Mouse (Mus musculus) heart, embryonic 10.5 days (tissue): Measurements from ENCODE around the gene Tdgf1. TPM values are rescaled to one million over a fixed set of nuclear protein-coding genes. Genes with fewer than 3 reads are reported as not detected.

Source experiments
- DNase-seq: peaks from one replicate; pipeline ENCODE4 v3.0.0-alpha.2; 2017; ENCODE audit warnings: low spot score
- H3K27ac ChIP-seq: fragments of 300-500 bp; sonication (generic); 2 replicates; pipeline ENCODE4 v1.5.1; 2016; ENCODE audit warnings: mild to moderate bottlenecking
- H3K27me3 ChIP-seq: fragments of 300-500 bp; sonication (generic); 2 replicates; pipeline ENCODE4 v1.6.1; 2016; ENCODE audit warnings: mild to moderate bottlenecking; ENCODE audit not compliant: poor library complexity, insufficient read depth, severe bottlenecking
- H3K36me3 ChIP-seq: fragments of 300-500 bp; sonication (generic); 2 replicates; pipeline ENCODE4 v1.6.1; 2016; ENCODE audit warnings: mild to moderate bottlenecking, moderate library complexity
- H3K4me1 ChIP-seq: fragments of 300-500 bp; sonication (generic); 2 replicates; pipeline ENCODE4 v1.6.1; 2016; ENCODE audit warnings: mild to moderate bottlenecking
- H3K4me3 ChIP-seq: fragments of 300-500 bp; sonication (generic); 2 replicates; pipeline ENCODE4 v1.5.1; 2016; ENCODE audit warnings: mild to moderate bottlenecking, moderate library complexity
- H3K9me3 ChIP-seq: fragments of 300-500 bp; sonication (generic); 2 replicates; pipeline ENCODE4 v1.6.1; 2016; ENCODE audit warnings: mild to moderate bottlenecking, moderate library complexity
- WGBS: fragments of 180-500 bp; shearing (Covaris S2); methylation state at CpG from one replicate; pipeline ENCODE4 v1.1.7; 2016; 5-methylcytosine and 5-hydroxymethylcytosine counted together
- polyA plus RNA-seq: library from polyadenylated mRNA; unstranded; fragments of >200 nt; fragmentation: Nextera tagmentation; extraction: Ambion mirVana; gene quantifications from 2 replicates; pipeline ENCODE4 v1.2.1, GENCODE M21; 2016

Tdgf1 gene
- polyA plus RNA-seq, 1 experiment from 2014 or later: 1.3 TPM

DNA sequence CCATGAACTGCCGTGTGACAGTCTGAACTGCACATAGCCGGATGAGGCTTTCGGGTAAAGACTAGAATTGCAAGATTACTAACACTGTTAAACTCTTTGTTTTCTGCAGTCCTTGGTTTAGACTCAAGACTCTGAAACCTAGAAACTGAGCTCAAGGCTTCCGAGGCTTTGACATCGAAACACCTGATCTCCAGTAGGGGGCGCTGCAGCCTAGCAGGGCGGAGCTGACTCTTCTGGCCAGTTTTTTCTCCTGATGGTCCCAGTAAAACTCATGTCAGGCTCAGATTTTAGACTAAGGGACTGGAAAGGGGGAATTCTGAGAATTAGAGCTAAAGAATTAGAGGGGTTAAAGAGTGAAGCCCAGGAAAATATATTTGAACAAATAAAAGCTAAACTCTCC is 23.2 kb downstream of the Tdgf1 start:
- Histone ChIP-seq H3K36me3 (no peaks in the 10 kb centered on the region), H3K27me3 (no peaks in the 10 kb centered on the region), H3K27ac (no peak overlapping the region), H3K9me3 (no peaks in the 10 kb centered on the region), H3K4me3 (no peak overlapping the region), H3K4me1 (peaks cover 5% of the 10 kb centered on the region)
- DNase-seq: peak; percentile 84
- WGBS: 13% methylated on average over 7 of the region's 7 CpGs

GRCm38 (mm10) chr9:110920665-110921419 is 25.1 kb downstream of the Tdgf1 start:
- WGBS: 69% methylated on average over 15 of the region's 15 CpGs
- DNase-seq: no peak

GRCm38 (mm10) chr9:110916786-110917185 is 29.2 kb downstream of the Tdgf1 start, which contains the start of gene Fam240a:
Gene Fam240a (minus strand): TSS chr9:110916861.
- Histone ChIP-seq H3K4me3 (no peak within 1 kb of the TSS), H3K27me3 (0 out of 2 replicates have a peak, but pooled peaks cover 3% of the 10 kb centered on the region), H3K9me3 (no peaks in the 10 kb centered on the region), H3K4me1 (0 out of 2 replicates have a peak, but pooled peaks cover 3% of the 10 kb centered on the region), H3K36me3 (no peaks in the 10 kb centered on the region), H3K27ac (no peak within 1 kb of the TSS)
- DNase-seq: no peak
- 77% methylated on average over 7 of the region's 7 CpGs for WGBS

More at GRCm38 (mm10) chr9:110920665-110921419, 25.1 kb downstream of the Tdgf1 start:
- Histone ChIP-seq H3K4me3 (no peak overlapping the region), H3K4me1 (no peaks in the 10 kb centered on the region), H3K27me3 (no peaks in the 10 kb centered on the region), H3K36me3 (no peaks in the 10 kb centered on the region), H3K27ac (no peak overlapping the region), H3K9me3 (no peaks in the 10 kb centered on the region)

- H3K36me3 ChIP-seq: no peaks in the 10 kb centered on the region
- 0 out of 2 replicates have a peak, but pooled peaks cover 3% of the 10 kb centered on the region for H3K27me3 ChIP-seq
- WGBS: 56% methylated on average over 8 of the region's 8 CpGs
- H3K27ac ChIP-seq: no peak overlapping the region
- H3K4me3 ChIP-seq: no peak overlapping the region
- no peaks in the 10 kb centered on the region for H3K9me3 ChIP-seq
- H3K4me1 ChIP-seq: 0 out of 2 replicates have a peak, but pooled peaks cover 3% of the 10 kb centered on the region
- DNase-seq: no peak
Observed at GRCm38 (mm10) chr9:110915466-110915865, 30.5 kb downstream of the Tdgf1 start.

GRCm38 (mm10) chr9:110914631-110915236 is 31.2 kb downstream of the Tdgf1 start:
- H3K4me3 ChIP-seq: 0 out of 2 replicates have a peak overlapping the region, but pooled peaks have one; percentile 5
- no peak overlapping the region for H3K27ac ChIP-seq
- H3K27me3 ChIP-seq: peaks cover 8% of the 10 kb centered on the region; the same call in 1 of the 2 replicates
- H3K9me3 ChIP-seq: no peaks in the 10 kb centered on the region
- WGBS: 44% methylated on average over 21 of the region's 21 CpGs
- 0 out of 2 replicates have a peak, but pooled peaks cover 3% of the 10 kb centered on the region for H3K4me1 ChIP-seq
- no peak for DNase-seq
- H3K36me3 ChIP-seq: no peaks in the 10 kb centered on the region

DNA sequence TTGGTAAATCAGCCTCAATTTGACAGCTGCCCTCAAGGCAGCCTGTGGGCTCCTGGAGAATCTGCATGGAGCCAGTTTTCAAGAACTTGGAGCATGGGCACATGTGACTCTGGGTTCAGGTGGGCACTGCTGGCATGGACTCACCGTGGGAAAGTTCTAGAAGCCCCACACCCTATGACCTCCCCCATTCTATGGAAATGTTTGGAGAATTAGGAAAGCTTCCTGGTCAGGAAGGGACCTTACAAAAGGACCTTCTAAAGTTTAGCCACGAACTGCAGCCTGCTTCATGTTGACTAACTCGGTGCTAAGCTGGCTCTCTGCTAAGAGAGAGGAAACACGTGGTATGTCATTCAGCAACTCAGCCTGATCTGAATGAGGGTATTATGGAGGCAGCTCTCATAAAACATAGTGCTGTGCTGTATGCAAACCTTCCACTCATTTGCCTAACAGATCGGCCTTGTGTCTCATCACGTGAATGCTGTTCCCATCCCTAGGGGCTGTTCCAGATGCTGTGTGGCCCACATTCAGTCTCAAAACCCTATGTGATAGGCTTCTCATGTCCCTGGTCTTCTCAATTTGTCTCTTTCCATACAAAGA is 36.5 kb downstream of the Tdgf1 start:
- H3K4me3 ChIP-seq: no peak overlapping the region
- no peaks in the 10 kb centered on the region for H3K36me3 ChIP-seq
- no peak overlapping the region for H3K27ac ChIP-seq
- H3K27me3 ChIP-seq: peaks cover 14% of the 10 kb centered on the region; the same call in 1 of the 2 replicates
- 80% methylated on average over 6 of the region's 6 CpGs for whole genome bisulfite sequencing
- no peaks in the 10 kb centered on the region for H3K9me3 ChIP-seq
- no peaks in the 10 kb centered on the region for H3K4me1 ChIP-seq
- DNase-seq: no peak

DNA sequence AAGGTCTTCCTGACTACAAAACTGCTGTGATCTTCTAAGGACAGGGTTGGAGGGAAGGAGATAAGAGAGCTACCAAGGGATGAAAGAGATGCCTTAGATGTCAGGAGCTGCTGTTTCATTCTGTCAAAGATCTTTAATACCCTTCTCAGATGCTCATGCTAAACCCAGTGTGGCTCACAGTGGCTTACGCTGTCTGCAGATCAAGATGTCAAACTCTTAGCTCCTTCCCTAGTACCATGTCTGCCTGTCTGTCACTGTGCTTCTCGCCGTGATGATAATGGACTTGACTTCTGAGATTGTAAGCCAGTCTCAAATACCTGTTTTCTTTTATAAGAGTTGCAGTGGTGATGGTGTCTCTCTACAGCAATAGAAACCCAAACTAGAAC is 37.3 kb downstream of the Tdgf1 start:
- H3K4me3 ChIP-seq: no peak overlapping the region
- no peaks in the 10 kb centered on the region for H3K9me3 ChIP-seq
- 78% methylated on average over 3 of the region's 3 CpGs for WGBS
- H3K27ac ChIP-seq: no peak overlapping the region
- no peak for DNase-seq
- no peaks in the 10 kb centered on the region for H3K36me3 ChIP-seq
- peaks cover 14% of the 10 kb centered on the region; the same call in 1 of the 2 replicates for H3K27me3 ChIP-seq
- no peaks in the 10 kb centered on the region for H3K4me1 ChIP-seq

DNA sequence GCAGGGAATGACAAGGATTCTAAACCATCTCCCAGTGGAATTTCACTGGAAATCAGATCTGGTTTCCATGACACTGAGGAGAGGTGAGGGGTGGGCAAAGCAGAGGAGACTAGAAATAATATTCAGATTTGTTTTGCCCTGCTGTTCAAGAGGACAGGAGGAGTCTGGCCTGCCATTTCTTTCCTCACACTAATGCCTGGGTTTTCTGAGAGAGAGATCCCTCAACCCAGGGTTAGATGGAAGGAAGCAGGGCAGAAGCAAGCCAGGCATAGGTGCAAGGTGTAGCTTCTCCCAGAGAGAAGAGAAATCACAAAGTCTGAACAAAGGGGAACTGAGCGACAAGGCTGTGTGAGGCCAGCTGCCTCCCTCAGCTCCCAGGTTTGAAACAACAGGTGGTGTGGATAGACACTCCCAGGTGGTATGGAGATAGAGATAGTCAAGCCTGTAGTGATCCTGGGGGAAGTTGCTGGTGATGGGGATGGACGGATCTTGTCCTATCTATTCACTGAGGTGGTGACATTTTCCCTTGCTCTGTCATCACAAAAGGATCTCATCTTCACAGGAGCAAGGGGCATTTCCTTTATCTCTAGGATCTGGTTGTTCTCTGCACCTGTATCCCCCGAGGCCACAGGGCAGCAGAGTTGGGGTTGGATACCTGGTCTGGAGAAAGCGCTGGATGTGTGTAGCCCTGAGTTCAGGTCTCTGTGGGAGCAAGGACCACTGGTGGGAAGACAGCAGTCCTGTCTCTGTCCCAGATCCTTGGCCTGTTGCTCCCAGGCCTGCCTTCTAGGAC is 37.9 kb downstream of the Tdgf1 start:
- H3K27ac ChIP-seq: no peak overlapping the region
- peaks cover 14% of the 10 kb centered on the region; the same call in 1 of the 2 replicates for H3K27me3 ChIP-seq
- H3K4me3 ChIP-seq: no peak overlapping the region
- WGBS: 72% methylated on average over 4 of the region's 4 CpGs
- H3K4me1 ChIP-seq: no peaks in the 10 kb centered on the region
- H3K36me3 ChIP-seq: no peaks in the 10 kb centered on the region
- no peaks in the 10 kb centered on the region for H3K9me3 ChIP-seq
- DNase-seq: no peak

DNA sequence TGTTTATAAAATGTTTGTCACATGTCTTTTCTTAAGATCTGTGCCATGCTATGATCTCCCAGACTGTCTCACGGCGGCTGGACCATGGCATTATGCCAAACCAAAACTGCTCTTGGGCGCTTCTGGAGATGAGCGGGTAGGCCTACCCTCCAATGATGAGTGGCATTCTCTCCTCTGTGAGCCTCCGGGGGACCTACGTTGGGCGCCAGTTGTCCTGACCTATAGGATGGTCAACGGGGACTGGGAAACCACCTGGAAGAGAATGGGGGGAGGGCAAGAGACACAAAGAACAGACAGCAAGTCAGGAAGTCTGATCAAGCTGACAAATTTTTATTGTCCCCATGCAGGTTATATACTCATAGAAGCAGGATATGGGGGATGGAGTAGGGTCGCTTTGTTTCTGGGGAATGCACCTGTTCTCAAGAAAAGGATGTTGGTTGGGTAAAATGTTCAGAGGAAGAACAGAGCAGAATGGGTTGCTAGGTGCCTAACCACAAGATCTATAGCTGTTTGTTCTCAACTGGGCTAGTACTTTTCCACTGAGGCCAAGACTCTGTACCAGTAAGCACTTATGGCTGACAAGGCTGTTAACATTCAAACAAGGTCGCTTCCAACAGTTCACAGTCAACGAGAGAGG is 38.6 kb downstream of the Tdgf1 start:
- H3K36me3 ChIP-seq: no peaks in the 10 kb centered on the region
- no peaks in the 10 kb centered on the region for H3K4me1 ChIP-seq
- H3K9me3 ChIP-seq: no peaks in the 10 kb centered on the region
- H3K27ac ChIP-seq: no peak overlapping the region
- peaks cover 12% of the 10 kb centered on the region; the same call in 1 of the 2 replicates for H3K27me3 ChIP-seq
- 90% methylated on average over 11 of the region's 11 CpGs for WGBS
- no peak overlapping the region for H3K4me3 ChIP-seq
- no peak for DNase-seq

- no peaks in the 10 kb centered on the region for H3K36me3 ChIP-seq
- WGBS: 83% methylated on average over 4 of the region's 4 CpGs
- no peak for DNase-seq
- H3K27ac ChIP-seq: no peak overlapping the region
- H3K27me3 ChIP-seq: 0 out of 2 replicates have a peak, but pooled peaks cover 9% of the 10 kb centered on the region
- H3K4me3 ChIP-seq: no peak overlapping the region
- H3K9me3 ChIP-seq: no peaks in the 10 kb centered on the region
- peaks cover 17% of the 10 kb centered on the region for H3K4me1 ChIP-seq
Observed at GRCm38 (mm10) chr9:110902271-110902670, 43.7 kb downstream of the Tdgf1 start.

DNA sequence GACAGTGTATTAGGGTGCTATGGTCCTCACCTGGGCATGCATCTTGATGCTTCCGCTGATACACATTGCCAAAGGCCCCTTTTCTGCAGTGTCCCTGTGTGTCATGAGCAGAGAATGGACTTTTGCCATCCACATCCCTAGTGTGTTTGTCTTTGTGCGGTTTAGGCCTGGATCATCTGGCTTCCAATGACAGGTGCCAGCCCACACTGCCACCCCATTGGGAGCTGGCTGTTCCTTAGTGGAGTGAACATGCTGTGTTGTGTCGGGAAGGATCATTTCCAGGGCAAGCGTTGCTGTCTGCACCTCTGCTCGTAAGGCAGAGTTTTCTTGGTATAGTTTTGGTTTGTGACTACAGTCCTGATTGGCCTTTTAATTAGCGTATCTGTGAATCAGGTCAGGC is 44.8 kb downstream of the Tdgf1 start:
- 87% methylated on average over 6 of the region's 6 CpGs for WGBS
- H3K27me3 ChIP-seq: 0 out of 2 replicates have a peak, but pooled peaks cover 19% of the 10 kb centered on the region
- H3K4me3 ChIP-seq: no peak overlapping the region
- peaks cover 27% of the 10 kb centered on the region for H3K4me1 ChIP-seq
- no peaks in the 10 kb centered on the region for H3K9me3 ChIP-seq
- no peaks in the 10 kb centered on the region for H3K36me3 ChIP-seq
- no peak for DNase-seq
- H3K27ac ChIP-seq: no peak overlapping the region

GRCm38 (mm10) chr9:110899451-110900008 is 46.4 kb downstream of the Tdgf1 start:
- H3K9me3 ChIP-seq: no peaks in the 10 kb centered on the region
- peaks cover 36% of the 10 kb centered on the region for H3K4me1 ChIP-seq
- H3K27ac ChIP-seq: 0 out of 2 replicates have a peak overlapping the region, but pooled peaks have one; percentile 1
- peaks cover 32% of the 10 kb centered on the region for H3K27me3 ChIP-seq
- no peaks in the 10 kb centered on the region for H3K36me3 ChIP-seq
- no peak for DNase-seq
- no peak overlapping the region for H3K4me3 ChIP-seq
- WGBS: 45% methylated on average over 10 of the region's 10 CpGs
